Mouse (Mus musculus) embryo, embryonic 11.5 days (tissue): ENCODE data around the gene Crhbp.

ENCODE experiments used
- DNase-seq: peaks from one replicate; pipeline ENCODE4 v3.0.0-alpha.2; 2012; ENCODE audit warnings: low read depth, low spot score

Gene Crhbp

GRCm38 (mm10) chr13:95419204-95419749, 25.4 kb downstream of the Crhbp start:
- no peak for DNase-seq

DNA sequence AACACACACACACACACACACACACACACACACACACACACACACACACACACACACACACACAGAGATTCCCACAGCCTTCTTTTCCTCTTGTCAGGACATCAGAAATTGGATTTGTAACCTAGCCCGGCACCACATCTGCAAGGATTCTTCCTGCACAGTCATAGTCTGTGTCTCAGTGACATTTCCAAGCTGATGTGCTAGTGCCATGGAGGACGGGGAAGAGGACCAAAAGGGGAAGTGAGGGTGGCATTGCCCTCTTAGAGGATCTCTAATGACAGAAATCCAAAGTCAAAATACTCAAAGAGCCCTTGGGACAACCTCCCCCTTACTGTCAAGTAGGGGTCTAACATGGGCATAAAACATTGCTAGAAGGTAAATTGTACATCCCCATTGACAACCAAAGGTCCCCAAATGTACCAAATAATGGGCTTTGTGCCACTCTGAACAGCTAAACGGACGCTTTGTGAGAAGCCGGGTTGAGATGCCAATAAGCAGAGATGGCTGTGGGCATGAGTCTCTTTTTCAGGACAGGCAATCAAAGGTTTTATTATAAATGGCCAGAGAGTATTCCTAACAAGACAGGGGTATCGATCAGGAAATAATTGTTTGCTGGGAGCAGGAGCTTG, 26.0 kb downstream of the Crhbp start:
- DNase-seq: no peak

- DNase-seq: no peak
These were observed 32.5 kb downstream of the Crhbp start for GRCm38 (mm10) chr13:95412257-95412656.

GRCm38 (mm10) chr13:95393242-95393641, 51.5 kb downstream of the Crhbp start:
- no peak for DNase-seq

GRCm38 (mm10) chr13:95389866-95390865, 54.6 kb downstream of the Crhbp start:
- DNase-seq: peak; percentile 75

DNA sequence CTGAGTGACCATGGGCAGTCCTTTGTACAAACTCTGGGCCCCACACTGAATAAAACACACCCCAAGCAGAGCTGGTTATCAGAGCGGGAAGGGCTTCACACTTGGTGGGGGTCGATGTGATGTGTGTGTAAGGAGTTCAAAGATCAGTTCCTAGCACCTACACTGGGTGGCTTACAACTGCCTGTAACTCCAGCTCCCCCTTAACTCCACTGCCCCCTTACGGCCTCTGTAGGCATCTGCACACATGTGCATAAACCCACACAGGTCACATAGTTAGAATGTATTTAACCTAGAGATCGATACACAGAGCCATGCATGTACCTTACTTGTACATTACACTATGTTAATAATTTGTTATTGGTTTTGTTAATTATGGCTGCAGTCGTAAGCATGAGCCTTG, 56.5 kb downstream of the Crhbp start:
- DNase-seq: no peak

DNA sequence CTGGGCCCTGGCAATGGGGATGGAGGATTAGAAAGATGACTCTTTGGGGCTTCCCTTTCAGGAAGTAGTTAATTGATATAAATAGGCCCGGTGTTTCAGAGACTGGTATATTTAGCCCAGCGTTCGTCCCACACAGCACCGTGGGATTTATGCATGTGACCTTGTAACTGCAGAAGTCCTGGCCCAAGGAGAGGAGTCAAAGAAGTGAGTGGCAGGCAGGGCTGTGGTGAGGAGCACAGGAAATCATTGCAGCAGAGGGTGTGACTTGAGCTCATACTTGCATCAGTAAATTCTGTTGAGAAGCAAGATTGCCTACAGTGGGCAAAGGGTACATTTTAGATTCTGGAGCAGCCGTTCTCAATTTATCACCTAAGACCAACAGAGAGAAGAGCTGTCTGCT, 62.3 kb downstream of the Crhbp start:
- no peak for DNase-seq
